Mouse (Mus musculus) midbrain, embryonic 11.5 days (tissue): Measurements from ENCODE around the gene Notch2. TPM values are rescaled to one million over a fixed set of nuclear protein-coding genes. Genes with fewer than 3 reads are reported as not detected.

Source experiments
- ATAC-seq: fragments of 200-750 bp; cut with Nextera tagmentation; 2 replicates; pipeline ENCODE4 v1.8.0; 2017; ENCODE audit warnings: moderate TSS enrichment, moderate library complexity; ENCODE audit not compliant: low FRiP score
- DNase-seq: peaks from one replicate; pipeline ENCODE4 v3.0.0; 2015; ENCODE audit warnings: low spot score; ENCODE audit errors: missing footprints
- H3K27ac ChIP-seq: fragments of 300-500 bp; sonication (generic); 2 replicates; pipeline ENCODE4 v1.5.1; 2014; ENCODE audit warnings: low read depth, low read length
- H3K27me3 ChIP-seq: fragments of 300-500 bp; sonication (generic); 2 replicates; pipeline ENCODE4 v1.6.1; 2014; ENCODE audit warnings: mild to moderate bottlenecking, low read length, moderate library complexity, mixed read lengths; ENCODE audit not compliant: control insufficient read depth, insufficient read depth
- H3K36me3 ChIP-seq: fragments of 300-500 bp; sonication (generic); 2 replicates; pipeline ENCODE4 v1.6.1; 2014; ENCODE audit warnings: mild to moderate bottlenecking, low read length, moderate library complexity, mixed read lengths; ENCODE audit not compliant: control insufficient read depth, insufficient read depth
- H3K4me1 ChIP-seq: fragments of 300-500 bp; sonication (generic); 2 replicates; pipeline ENCODE4 v1.6.1; 2014; ENCODE audit warnings: low read length; ENCODE audit not compliant: control insufficient read depth, insufficient read depth
- H3K4me2 ChIP-seq: fragments of 300-500 bp; sonication (generic); 2 replicates; pipeline ENCODE4 v1.6.1; 2014; ENCODE audit warnings: mild to moderate bottlenecking, moderate library complexity
- H3K4me3 ChIP-seq: fragments of 300-500 bp; sonication (generic); 2 replicates; pipeline ENCODE4 v1.5.1; 2014; ENCODE audit warnings: low read depth, low read length
- H3K9ac ChIP-seq: fragments of 300-500 bp; sonication (generic); 2 replicates; pipeline ENCODE4 v1.6.1; 2014; ENCODE audit warnings: low read length
- H3K9me3 ChIP-seq: fragments of 300-500 bp; sonication (generic); 2 replicates; pipeline ENCODE4 v1.6.1; 2016; ENCODE audit warnings: low read length; ENCODE audit not compliant: control insufficient read depth
- WGBS: fragments of 180-500 bp; shearing (Covaris S2); extraction: QIAGEN DNeasy Blood & Tissue Kit; methylation state at CpG from one replicate; pipeline ENCODE4 v1.1.7; 2014; 5-methylcytosine and 5-hydroxymethylcytosine counted together
- polyA plus RNA-seq: library from polyadenylated mRNA; unstranded; fragments of >200 nt; fragmentation: Nextera tagmentation; extraction: Ambion mirVana; gene quantifications from 2 replicates; pipeline ENCODE4 v1.2.1, GENCODE M21; 2014

Notch2 gene
- polyA plus RNA-seq, 1 experiment from 2014 or later = 17.6 TPM

DNA sequence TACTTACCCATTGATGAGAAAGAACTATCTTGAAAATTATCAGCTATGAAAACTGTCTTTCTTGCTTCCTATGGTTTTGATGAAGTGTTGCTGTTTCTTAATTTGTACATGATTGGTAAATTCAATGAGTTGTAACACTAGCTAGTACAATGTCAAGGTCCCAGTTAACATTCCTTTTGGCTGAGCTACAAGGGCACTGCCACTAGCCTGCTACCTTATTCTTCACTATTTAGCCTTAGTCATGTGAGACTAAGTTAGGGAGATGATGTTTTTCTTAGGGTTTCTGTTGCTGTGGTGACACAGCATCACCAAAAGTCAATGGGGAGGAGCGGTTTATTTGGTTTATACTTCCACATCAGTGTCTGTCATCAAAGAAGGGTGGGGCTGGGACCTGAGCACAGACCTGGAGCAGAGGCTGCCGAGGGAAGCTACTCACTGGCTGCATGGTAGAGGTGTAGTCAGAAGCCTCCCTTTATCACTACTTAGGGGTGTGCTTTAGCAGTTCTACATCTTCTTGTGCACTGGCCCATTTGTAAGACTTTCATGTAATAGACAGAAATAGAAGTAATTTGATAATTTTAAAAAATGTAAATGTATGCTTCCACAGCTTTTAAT lies 66.4 kb downstream of the Notch2 start:
- Histone ChIP-seq H3K4me2 (no peak overlapping the region), H3K9me3 (no peaks in the 10 kb centered on the region), H3K4me1 (no peaks in the 10 kb centered on the region; the same call in 1 of the 2 replicates), H3K36me3 (peaks cover 3% of the 10 kb centered on the region; the same call in 1 of the 2 replicates), H3K27me3 (no peaks in the 10 kb centered on the region), H3K4me3 (no peak overlapping the region), H3K27ac (no peak overlapping the region), H3K9ac (no peak overlapping the region)
- ATAC-seq = no peak
- no peak for DNase-seq
- 85% methylated on average over 2 of the region's 2 CpGs for WGBS

- Histone ChIP-seq H3K27ac (no peak overlapping the region), H3K27me3 (no peaks in the 10 kb centered on the region), H3K4me1 (no peaks in the 10 kb centered on the region; the same call in 1 of the 2 replicates), H3K9me3 (no peaks in the 10 kb centered on the region), H3K4me3 (no peak overlapping the region), H3K4me2 (no peak overlapping the region), H3K9ac (no peak overlapping the region), H3K36me3 (peaks cover 3% of the 10 kb centered on the region; the same call in 1 of the 2 replicates)
- WGBS = 92% methylated on average over 4 of the region's 4 CpGs
- ATAC-seq (no peak), DNase-seq (no peak)
Measured at GRCm38 (mm10) chr3:98080630-98081029, 67.3 kb downstream of the Notch2 start.

- peaks cover 3% of the 10 kb centered on the region; the same call in 1 of the 2 replicates for H3K36me3 ChIP-seq
- ATAC-seq = no peak
Measured at GRCm38 (mm10) chr3:98082188-98082587, 68.9 kb downstream of the Notch2 start.

GRCm38 (mm10) chr3:98082972-98083371 lies 69.6 kb downstream of the Notch2 start:
- 82% methylated on average over 3 of the region's 3 CpGs for WGBS
- no peak overlapping the region for H3K9ac ChIP-seq
- no peaks in the 10 kb centered on the region for H3K27me3 ChIP-seq
- DNase-seq (no peak), ATAC-seq (no peak)
- peaks cover 3% of the 10 kb centered on the region; the same call in 1 of the 2 replicates for H3K36me3 ChIP-seq
- no peaks in the 10 kb centered on the region for H3K9me3 ChIP-seq
- no peak overlapping the region for H3K27ac ChIP-seq
- H3K4me3 ChIP-seq = no peak overlapping the region
- no peak overlapping the region for H3K4me2 ChIP-seq
- H3K4me1 ChIP-seq = no peaks in the 10 kb centered on the region

More at GRCm38 (mm10) chr3:98082188-98082587, 68.9 kb downstream of the Notch2 start:
- 92% methylated on average over 3 of the region's 3 CpGs for WGBS
- Histone ChIP-seq H3K4me1 (no peaks in the 10 kb centered on the region; the same call in 1 of the 2 replicates), H3K9me3 (no peaks in the 10 kb centered on the region), H3K4me2 (no peak overlapping the region), H3K27me3 (no peaks in the 10 kb centered on the region), H3K9ac (no peak overlapping the region), H3K27ac (no peak overlapping the region), H3K4me3 (no peak overlapping the region)
- no peak for DNase-seq

- Histone ChIP-seq H3K4me3 (no peak overlapping the region), H3K36me3 (peaks cover 3% of the 10 kb centered on the region; the same call in 1 of the 2 replicates), H3K27me3 (no peaks in the 10 kb centered on the region), H3K4me1 (no peaks in the 10 kb centered on the region), H3K27ac (no peak overlapping the region), H3K4me2 (no peak overlapping the region), H3K9me3 (no peaks in the 10 kb centered on the region), H3K9ac (no peak overlapping the region)
- ATAC-seq = no peak
- WGBS = 82% methylated on average over 8 of the region's 8 CpGs
- no peak for DNase-seq
Measured at GRCm38 (mm10) chr3:98084061-98084655, 70.8 kb downstream of the Notch2 start.

GRCm38 (mm10) chr3:98084870-98085269 lies 71.5 kb downstream of the Notch2 start:
- no peak overlapping the region for H3K4me2 ChIP-seq
- no peaks in the 10 kb centered on the region for H3K9me3 ChIP-seq
- 0 out of 2 replicates have a peak, but pooled peaks cover 2% of the 10 kb centered on the region for H3K4me1 ChIP-seq
- H3K27me3 ChIP-seq = no peaks in the 10 kb centered on the region
- ATAC-seq (no peak), DNase-seq (no peak)
- no peak overlapping the region for H3K4me3 ChIP-seq
- peaks cover 3% of the 10 kb centered on the region; the same call in 1 of the 2 replicates for H3K36me3 ChIP-seq
- 79% methylated on average over 13 of the region's 13 CpGs for WGBS
- H3K27ac ChIP-seq = no peak overlapping the region
- no peak overlapping the region for H3K9ac ChIP-seq

- no peak overlapping the region for H3K4me2 ChIP-seq
- no peak overlapping the region for H3K4me3 ChIP-seq
- no peak overlapping the region for H3K9ac ChIP-seq
- no peak for ATAC-seq
- no peaks in the 10 kb centered on the region for H3K27me3 ChIP-seq
- no peak for DNase-seq
- 59% methylated on average over 5 of the region's 5 CpGs for WGBS
- no peaks in the 10 kb centered on the region for H3K9me3 ChIP-seq
- no peak overlapping the region for H3K27ac ChIP-seq
- H3K4me1 ChIP-seq = 0 out of 2 replicates have a peak, but pooled peaks cover 2% of the 10 kb centered on the region
- peaks cover 3% of the 10 kb centered on the region; the same call in 1 of the 2 replicates for H3K36me3 ChIP-seq
Measured at GRCm38 (mm10) chr3:98085812-98086268, 72.5 kb downstream of the Notch2 start.

DNA sequence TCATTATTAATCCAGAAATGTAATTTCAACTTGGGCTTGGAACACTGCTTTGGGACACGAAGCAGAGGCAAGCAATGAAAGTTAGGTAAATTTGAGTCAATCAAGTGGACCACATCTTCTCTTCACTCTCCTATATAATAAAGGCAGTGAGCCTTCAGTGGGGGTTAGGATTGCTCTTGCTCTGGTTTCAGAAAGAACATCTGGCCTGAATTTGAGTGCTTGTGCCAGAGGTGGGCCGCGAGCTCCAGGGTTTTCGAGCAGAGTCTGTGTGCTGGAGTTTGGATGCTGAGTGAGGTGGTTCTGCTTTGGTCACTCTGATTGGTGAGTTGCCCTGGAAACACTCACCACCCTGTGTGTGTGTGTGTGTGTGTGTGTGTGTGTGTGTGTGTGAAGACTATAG lies 73.1 kb downstream of the Notch2 start:
- Histone ChIP-seq H3K4me3 (no peak overlapping the region), H3K9ac (no peak overlapping the region), H3K36me3 (peaks cover 3% of the 10 kb centered on the region; the same call in 1 of the 2 replicates), H3K4me1 (0 out of 2 replicates have a peak, but pooled peaks cover 2% of the 10 kb centered on the region), H3K27me3 (no peaks in the 10 kb centered on the region), H3K9me3 (no peaks in the 10 kb centered on the region), H3K4me2 (no peak overlapping the region), H3K27ac (no peak overlapping the region)
- no peak for DNase-seq
- no peak for ATAC-seq
- WGBS = 82% methylated on average over 4 of the region's 4 CpGs

DNA sequence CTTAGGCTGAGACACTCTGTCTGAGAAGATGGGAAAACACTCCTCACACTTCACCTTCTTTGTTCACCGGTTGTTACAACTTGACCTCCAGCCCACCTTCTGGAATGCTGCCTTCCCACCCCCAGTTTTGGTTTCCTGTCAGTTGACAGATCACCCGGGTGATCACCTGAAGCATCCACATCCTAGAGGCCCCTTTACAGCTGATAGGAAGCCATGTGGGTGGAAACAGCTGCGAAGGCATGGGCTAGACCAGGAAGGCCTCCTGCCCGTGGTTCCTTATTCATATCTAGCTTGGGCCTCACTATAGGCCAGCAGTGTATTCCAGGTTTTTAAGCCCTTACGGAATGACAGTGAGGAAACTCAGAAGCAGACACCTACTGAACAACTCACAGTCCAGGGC lies 73.5 kb downstream of the Notch2 start:
- H3K27me3 ChIP-seq = no peaks in the 10 kb centered on the region
- H3K4me2 ChIP-seq = no peak overlapping the region
- 0 out of 2 replicates have a peak, but pooled peaks cover 2% of the 10 kb centered on the region for H3K4me1 ChIP-seq
- H3K27ac ChIP-seq = no peak overlapping the region
- H3K4me3 ChIP-seq = no peak overlapping the region
- H3K36me3 ChIP-seq = peaks cover 2% of the 10 kb centered on the region; the same call in 1 of the 2 replicates
- ATAC-seq = no peak
- H3K9me3 ChIP-seq = no peaks in the 10 kb centered on the region
- DNase-seq = no peak
- no peak overlapping the region for H3K9ac ChIP-seq
- 84% methylated on average over 5 of the region's 5 CpGs for WGBS
